Mouse (Mus musculus) A20 (cell line): ENCODE results near the gene Ano10.

Experiments
- DNase-seq: peaks from one replicate; pipeline ENCODE4 v3.0.0-alpha.2; 2011; ENCODE audit warnings: low read depth, low spot score

Ano10 gene

GRCm38 (mm10) chr9:122245879-122246278 lies 48.3 kb downstream of the Ano10 start:
- peak; percentile 12 for DNase-seq

- no peak for DNase-seq
Measured at GRCm38 (mm10) chr9:122245471-122245870, 48.8 kb downstream of the Ano10 start.

GRCm38 (mm10) chr9:122244800-122245165 lies 49.4 kb downstream of the Ano10 start:
- peak; percentile 84 for DNase-seq

- DNase-seq: peak; percentile 86
Measured at GRCm38 (mm10) chr9:122244080-122244799, 50.0 kb downstream of the Ano10 start.

- DNase-seq: no peak
Measured at GRCm38 (mm10) chr9:122243297-122243696, 50.9 kb downstream of the Ano10 start.

GRCm38 (mm10) chr9:122242856-122243255 lies 51.4 kb downstream of the Ano10 start:
- no peak for DNase-seq

GRCm38 (mm10) chr9:122241812-122242400 lies 52.3 kb downstream of the Ano10 start:
- peak; percentile 92 for DNase-seq

- no peak for DNase-seq
Measured at GRCm38 (mm10) chr9:122240629-122241199, 53.5 kb downstream of the Ano10 start.

GRCm38 (mm10) chr9:122234741-122235140 lies 59.5 kb downstream of the Ano10 start:
- no peak for DNase-seq

- no peak for DNase-seq
Measured at GRCm38 (mm10) chr9:122233972-122234345, 60.3 kb downstream of the Ano10 start.

- no peak for DNase-seq
Measured at GRCm38 (mm10) chr9:122233316-122233971, 60.8 kb downstream of the Ano10 start.

GRCm38 (mm10) chr9:122232912-122233311 lies 61.3 kb downstream of the Ano10 start:
- no peak for DNase-seq

- DNase-seq: no peak
Measured at GRCm38 (mm10) chr9:122230701-122231100, 63.5 kb downstream of the Ano10 start.

- no peak for DNase-seq
Measured at GRCm38 (mm10) chr9:122226419-122226818, 67.8 kb downstream of the Ano10 start.

GRCm38 (mm10) chr9:122225309-122225708 lies 68.9 kb downstream of the Ano10 start:
- DNase-seq: peak; percentile 67

- DNase-seq: no peak
Measured at GRCm38 (mm10) chr9:122223005-122223404, 71.2 kb downstream of the Ano10 start.

- DNase-seq: no peak
Measured at GRCm38 (mm10) chr9:122219934-122220333, 74.3 kb downstream of the Ano10 start.

GRCm38 (mm10) chr9:122216945-122217529 lies 77.2 kb downstream of the Ano10 start:
- no peak for DNase-seq

- no peak for DNase-seq
Measured at GRCm38 (mm10) chr9:122215118-122215517, 79.1 kb downstream of the Ano10 start.

GRCm38 (mm10) chr9:122208311-122208710 lies 85.9 kb downstream of the Ano10 start:
- peak; percentile 83 for DNase-seq

GRCm38 (mm10) chr9:122205543-122206200 lies 88.6 kb downstream of the Ano10 start:
- DNase-seq: no peak

GRCm38 (mm10) chr9:122204508-122204907 lies 89.7 kb downstream of the Ano10 start:
- peak; percentile 80 for DNase-seq
